Mouse (Mus musculus) B cell, adult 2 months (primary cell): ENCODE data around the gene Nav1.

Experiments
- DNase-seq, 2 experiments: peaks; one replicate each; pipeline ENCODE4 v3.0.0; 2022

Gene Nav1

GRCm38 (mm10) chr1:135429901-135430668, 177.0 kb downstream of the Nav1 start, which contains the start of gene Ipo9:
Gene Ipo9, minus strand, starts transcription at chr1:135430499.
- DNase-seq: peak; percentile 92

DNA sequence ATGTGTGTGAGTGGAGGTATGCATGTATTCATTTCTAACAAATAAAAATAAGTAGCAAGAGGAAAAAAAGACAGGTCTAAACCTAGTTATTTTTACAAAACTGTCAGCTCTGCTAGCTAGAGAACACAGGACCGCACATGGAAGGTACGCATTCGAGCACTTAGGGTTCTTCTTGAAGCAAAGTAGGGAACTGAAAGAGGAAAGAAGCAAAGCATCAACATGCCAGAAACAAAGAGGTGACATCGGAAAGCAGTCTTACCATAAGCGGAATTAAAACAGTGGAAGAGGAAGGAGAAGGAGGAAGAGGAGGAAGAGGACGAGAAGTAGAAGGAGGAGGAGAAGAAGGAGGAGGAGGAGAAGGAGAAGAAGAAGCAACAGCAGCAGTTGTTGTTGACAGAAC, 179.7 kb downstream of the Nav1 start:
- DNase-seq: no peak

DNA sequence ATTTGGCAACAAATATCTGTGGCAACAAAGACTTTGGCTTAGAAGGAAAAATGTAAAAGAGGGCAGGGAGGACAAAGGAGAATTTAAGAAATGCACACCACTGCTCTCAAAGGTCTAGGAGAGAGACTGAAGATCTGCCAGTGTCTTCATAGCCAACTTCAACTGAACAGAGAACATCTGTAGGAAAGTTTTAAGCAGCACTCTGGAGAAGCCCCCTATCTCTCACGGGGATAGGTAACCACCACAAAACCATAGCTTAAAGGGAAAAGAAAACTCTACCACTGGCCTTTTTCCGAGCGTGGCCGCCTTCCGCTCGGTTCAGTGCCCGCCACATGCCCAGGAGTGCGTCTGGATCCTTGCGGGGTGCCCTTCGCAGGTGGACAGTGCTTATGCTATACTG, 180.4 kb downstream of the Nav1 start:
- no peak for DNase-seq

GRCm38 (mm10) chr1:135422772-135423171, 184.3 kb downstream of the Nav1 start:
- no peak for DNase-seq

GRCm38 (mm10) chr1:135413996-135414395, 193.1 kb downstream of the Nav1 start:
- DNase-seq: no peak

- no peak for DNase-seq
Observed at GRCm38 (mm10) chr1:135412130-135412529, 195.0 kb downstream of the Nav1 start.

DNA sequence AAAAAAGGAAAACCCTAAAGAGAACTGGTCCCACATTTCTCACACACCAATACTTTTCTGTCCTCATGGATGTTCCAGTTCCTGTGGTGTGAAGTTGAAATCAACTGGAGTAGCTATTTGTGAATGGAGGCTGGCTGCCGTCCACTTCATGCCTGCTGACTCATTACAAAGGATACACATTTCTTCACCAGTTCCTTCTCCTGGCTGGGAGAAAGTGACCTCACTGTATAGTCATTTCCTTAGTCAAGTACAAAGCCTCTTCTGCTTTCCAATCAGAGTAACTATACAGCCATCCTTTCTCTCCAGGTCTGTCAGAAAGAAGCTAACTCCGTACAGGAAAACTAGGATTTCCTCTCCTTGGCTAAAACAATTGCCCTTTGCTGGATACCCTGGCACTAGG, 196.1 kb downstream of the Nav1 start:
- no peak for DNase-seq

- no peak for DNase-seq
Observed at GRCm38 (mm10) chr1:135408973-135409372, 198.1 kb downstream of the Nav1 start.

DNA sequence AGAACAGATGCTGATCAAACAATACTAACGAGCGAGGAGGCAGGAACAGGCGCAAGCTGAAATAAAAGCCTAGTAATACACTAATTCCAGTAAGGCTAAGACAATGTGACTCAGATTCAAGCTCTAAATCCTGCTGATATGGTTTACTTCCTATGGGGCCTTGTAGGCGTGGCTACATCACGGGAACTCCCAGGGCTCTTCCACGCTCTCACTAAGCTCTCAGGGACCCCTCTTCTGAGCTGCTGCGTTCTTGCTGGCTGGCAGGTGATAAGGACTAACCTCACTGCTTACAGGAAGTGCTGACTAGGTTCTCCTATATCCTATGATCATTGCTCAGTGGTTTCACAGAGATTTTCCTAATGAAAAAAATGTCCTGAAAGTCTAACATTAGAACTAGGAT, 201.7 kb downstream of the Nav1 start:
- DNase-seq: no peak

DNA sequence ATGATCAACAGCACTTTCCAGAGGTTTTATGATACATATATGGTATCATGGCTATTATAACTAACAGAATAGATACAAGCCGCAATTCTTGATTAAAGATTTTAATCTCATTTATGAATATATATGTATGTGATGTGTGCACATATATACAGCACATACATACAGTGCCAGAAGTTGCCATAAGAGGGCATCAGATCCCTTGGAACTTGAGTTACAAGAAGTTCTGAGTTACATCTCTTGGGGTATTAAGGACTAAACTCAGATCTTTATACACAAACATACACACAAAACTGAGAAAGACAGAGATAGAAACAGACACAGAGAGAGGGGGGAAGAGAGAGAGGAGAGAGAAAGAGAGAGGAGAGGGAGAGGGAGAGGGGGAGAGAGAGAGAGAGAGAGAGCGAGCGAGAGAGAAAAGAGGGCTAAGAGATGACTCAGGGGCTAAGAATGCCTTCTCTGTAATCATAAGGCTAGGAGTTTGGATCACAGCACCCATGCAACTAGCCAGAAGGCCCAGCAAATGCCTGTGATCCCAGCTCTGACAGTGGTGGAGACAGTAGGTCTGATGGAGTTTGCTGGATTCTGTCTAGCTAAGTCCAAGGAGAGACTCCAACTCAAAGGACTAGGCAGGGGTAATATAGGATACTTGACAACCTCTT, 205.5 kb downstream of the Nav1 start:
- no peak for DNase-seq

DNA sequence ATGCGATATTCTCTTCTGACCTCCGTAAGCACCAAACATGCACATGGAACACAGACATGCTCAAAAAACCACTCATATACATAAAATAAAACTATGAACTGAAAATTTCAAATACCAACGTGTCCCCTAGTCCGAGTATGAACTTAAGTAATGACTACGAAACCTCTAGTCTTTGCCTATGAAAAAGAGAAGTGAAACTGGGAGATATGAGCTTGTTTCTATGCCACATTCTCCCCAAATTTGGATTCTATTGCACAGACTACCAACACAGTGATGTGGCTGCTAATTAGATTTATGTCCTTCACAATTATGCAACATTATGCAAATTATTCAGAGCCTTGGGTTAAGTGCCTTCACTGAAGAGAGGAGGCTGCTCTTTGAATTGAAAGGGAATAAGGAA, 207.6 kb downstream of the Nav1 start:
- DNase-seq: peak; percentile 2 to 9

GRCm38 (mm10) chr1:135385161-135385560, 221.9 kb downstream of the Nav1 start:
- no peak for DNase-seq
